Mouse (Mus musculus): ENCODE results near the gene Prr32. TPM values are rescaled to one million over a fixed set of nuclear protein-coding genes. Genes with fewer than 3 reads are reported as not detected.

Gene Prr32
- polyA plus RNA-seq (2012; ENCODE audit: insufficient read depth, low replicate concordance): not detected in 2 replicates

GRCm38 (mm10) chrX:45090604-45091003 lies at the start of gene Prr32:
Gene Prr32 (plus strand): TSS chrX:45090904.
- H3K4me1 ChIP-seq: no peaks in the 10 kb centered on the region
- no peaks in the 10 kb centered on the region for H3K9me3 ChIP-seq
- TF ChIP-seq FLI1 (IDR thresholded peaks at IDR 0.05; ENCODE audit: low read length) (no peak), GATA1 (IDR thresholded peaks at IDR 0.05; ENCODE audit: borderline replicate concordance, low read length) (no peak)
- H3K36me3 ChIP-seq (replicated peaks; ENCODE audit: low read length): no peaks in the 10 kb centered on the region
- H3K4me3 ChIP-seq (replicated peaks): no peak within 1 kb of the TSS
- no peaks in the 10 kb centered on the region for H3K27me3 ChIP-seq (replicated peaks)
